Mouse (Mus musculus) midbrain, embryonic 11.5 days (tissue): ENCODE data around the gene Eps8l2. TPM values are rescaled to one million over a fixed set of nuclear protein-coding genes. Genes with fewer than 3 reads are reported as not detected.

Experiments used
- ATAC-seq: fragments of 200-750 bp; cut with Nextera tagmentation; 2 replicates; pipeline ENCODE4 v1.8.0; 2017; ENCODE audit warnings: moderate TSS enrichment, moderate library complexity; ENCODE audit not compliant: low FRiP score
- DNase-seq: peaks from one replicate; pipeline ENCODE4 v3.0.0; 2015; ENCODE audit warnings: low spot score; ENCODE audit errors: missing footprints
- H3K27ac ChIP-seq: fragments of 300-500 bp; sonication (generic); 2 replicates; pipeline ENCODE4 v1.5.1; 2014; ENCODE audit warnings: low read depth, low read length
- H3K27me3 ChIP-seq: fragments of 300-500 bp; sonication (generic); 2 replicates; pipeline ENCODE4 v1.6.1; 2014; ENCODE audit warnings: mild to moderate bottlenecking, low read length, moderate library complexity, mixed read lengths; ENCODE audit not compliant: control insufficient read depth, insufficient read depth
- H3K36me3 ChIP-seq: fragments of 300-500 bp; sonication (generic); 2 replicates; pipeline ENCODE4 v1.6.1; 2014; ENCODE audit warnings: mild to moderate bottlenecking, low read length, moderate library complexity, mixed read lengths; ENCODE audit not compliant: control insufficient read depth, insufficient read depth
- H3K4me1 ChIP-seq: fragments of 300-500 bp; sonication (generic); 2 replicates; pipeline ENCODE4 v1.6.1; 2014; ENCODE audit warnings: low read length; ENCODE audit not compliant: control insufficient read depth, insufficient read depth
- H3K4me2 ChIP-seq: fragments of 300-500 bp; sonication (generic); 2 replicates; pipeline ENCODE4 v1.6.1; 2014; ENCODE audit warnings: mild to moderate bottlenecking, moderate library complexity
- H3K4me3 ChIP-seq: fragments of 300-500 bp; sonication (generic); 2 replicates; pipeline ENCODE4 v1.5.1; 2014; ENCODE audit warnings: low read depth, low read length
- H3K9ac ChIP-seq: fragments of 300-500 bp; sonication (generic); 2 replicates; pipeline ENCODE4 v1.6.1; 2014; ENCODE audit warnings: low read length
- H3K9me3 ChIP-seq: fragments of 300-500 bp; sonication (generic); 2 replicates; pipeline ENCODE4 v1.6.1; 2016; ENCODE audit warnings: low read length; ENCODE audit not compliant: control insufficient read depth
- WGBS: fragments of 180-500 bp; shearing (Covaris S2); extraction: QIAGEN DNeasy Blood & Tissue Kit; methylation state at CpG from one replicate; pipeline ENCODE4 v1.1.7; 2014; 5-methylcytosine and 5-hydroxymethylcytosine counted together
- polyA plus RNA-seq: library from polyadenylated mRNA; unstranded; fragments of >200 nt; fragmentation: Nextera tagmentation; extraction: Ambion mirVana; gene quantifications from 2 replicates; pipeline ENCODE4 v1.2.1, GENCODE M21; 2014

Eps8l2 gene
- polyA plus RNA-seq, 1 experiment from 2014 or later: 0.97 TPM

GRCm38 (mm10) chr7:141355626-141356326 lies 17.1 kb downstream of the Eps8l2 start:
- Histone ChIP-seq H3K4me3 (no peak overlapping the region), H3K4me1 (no peaks in the 10 kb centered on the region), H3K9ac (no peak overlapping the region), H3K9me3 (no peaks in the 10 kb centered on the region), H3K4me2 (no peak overlapping the region), H3K36me3 (no peaks in the 10 kb centered on the region), H3K27ac (no peak overlapping the region), H3K27me3 (no peaks in the 10 kb centered on the region)
- WGBS: 61% methylated on average over 12 of the region's 12 CpGs
- DNase-seq (no peak), ATAC-seq (no peak)

GRCm38 (mm10) chr7:141356971-141357370 lies 18.3 kb downstream of the Eps8l2 start:
- DNase-seq (no peak), ATAC-seq (no peak)
- Histone ChIP-seq H3K4me3 (no peak overlapping the region), H3K27me3 (peaks cover 5% of the 10 kb centered on the region), H3K9ac (no peak overlapping the region), H3K27ac (no peak overlapping the region), H3K4me2 (no peak overlapping the region), H3K9me3 (no peaks in the 10 kb centered on the region), H3K36me3 (no peaks in the 10 kb centered on the region), H3K4me1 (no peaks in the 10 kb centered on the region)
- WGBS: 79% methylated on average over 14 of the region's 14 CpGs

GRCm38 (mm10) chr7:141361510-141361909 lies 22.8 kb downstream of the Eps8l2 start:
- no peaks in the 10 kb centered on the region for H3K36me3 ChIP-seq
- no peak overlapping the region for H3K4me2 ChIP-seq
- H3K9me3 ChIP-seq: no peaks in the 10 kb centered on the region
- H3K4me1 ChIP-seq: no peaks in the 10 kb centered on the region
- H3K9ac ChIP-seq: no peak overlapping the region
- H3K27ac ChIP-seq: no peak overlapping the region
- no peak overlapping the region for H3K4me3 ChIP-seq
- ATAC-seq (no peak), DNase-seq (no peak)
- H3K27me3 ChIP-seq: peaks cover 5% of the 10 kb centered on the region
- 11% methylated on average over 24 of the region's 24 CpGs for WGBS

DNA sequence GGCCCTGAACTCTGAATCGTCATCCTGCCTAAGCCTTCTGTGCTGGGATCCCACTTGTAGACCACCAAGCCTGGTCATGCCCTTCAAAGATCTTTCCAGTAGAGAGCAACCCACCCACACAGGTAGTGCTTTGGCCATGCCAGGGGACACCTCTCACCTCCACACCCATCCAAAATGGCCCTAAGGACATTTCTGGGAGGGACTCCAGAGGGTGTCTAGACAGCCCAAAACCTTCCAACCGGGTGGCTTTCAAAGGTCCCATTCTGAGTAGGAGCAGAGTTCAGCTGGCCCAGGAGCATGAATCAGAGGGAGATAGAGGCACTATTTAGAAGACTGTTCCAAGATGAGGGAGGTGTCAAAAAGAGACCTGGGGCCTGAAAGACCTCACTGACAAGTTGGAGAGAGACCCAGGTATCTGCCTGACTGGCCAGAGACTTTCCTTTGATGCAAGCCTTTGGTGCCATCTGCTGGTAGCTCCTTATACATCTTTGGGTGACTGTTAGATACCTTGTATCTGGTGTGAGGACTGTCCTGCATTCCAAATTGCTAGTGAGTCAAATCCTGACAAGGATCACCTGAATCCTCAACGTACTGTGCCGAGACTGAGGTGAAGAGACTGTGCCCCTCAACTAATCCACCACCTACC lies 24.5 kb downstream of the Eps8l2 start:
- no peaks in the 10 kb centered on the region for H3K4me1 ChIP-seq
- no peak overlapping the region for H3K4me3 ChIP-seq
- no peak overlapping the region for H3K9ac ChIP-seq
- WGBS: 59% methylated on average over 4 of the region's 4 CpGs
- peak; percentile 52; the same call in 1 of the 2 replicates for ATAC-seq
- no peak overlapping the region for H3K27ac ChIP-seq
- peak; percentile 94 for DNase-seq
- H3K36me3 ChIP-seq: no peaks in the 10 kb centered on the region
- H3K27me3 ChIP-seq: peaks cover 5% of the 10 kb centered on the region
- H3K4me2 ChIP-seq: no peak overlapping the region
- H3K9me3 ChIP-seq: no peaks in the 10 kb centered on the region

DNA sequence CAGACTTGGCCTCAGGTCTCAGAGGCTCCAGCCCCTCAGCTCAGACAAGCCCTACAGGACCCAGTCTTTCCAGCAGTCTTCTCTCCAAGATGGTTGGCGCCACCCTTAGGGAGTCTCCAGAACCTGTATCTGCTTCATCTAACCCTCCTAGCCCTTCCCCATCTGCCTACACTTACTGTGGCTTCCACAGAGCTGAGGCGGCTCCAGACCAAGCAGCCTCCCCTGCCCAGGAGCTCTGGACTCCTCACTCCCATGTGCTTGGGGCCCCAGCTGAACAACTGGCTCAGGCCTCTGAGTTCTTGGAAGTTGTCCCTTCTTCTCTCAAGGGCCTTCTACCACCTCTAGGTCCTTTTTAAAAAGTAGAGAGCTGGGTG lies 25.1 kb downstream of the Eps8l2 start:
- Histone ChIP-seq H3K4me3 (no peak overlapping the region), H3K4me1 (no peaks in the 10 kb centered on the region), H3K27ac (no peak overlapping the region), H3K9ac (no peak overlapping the region), H3K27me3 (peaks cover 5% of the 10 kb centered on the region), H3K9me3 (no peaks in the 10 kb centered on the region), H3K36me3 (no peaks in the 10 kb centered on the region), H3K4me2 (no peak overlapping the region)
- DNase-seq: no peak
- peak; percentile 7; the same call in 1 of the 2 replicates for ATAC-seq
- 73% methylated on average over 2 of the region's 2 CpGs for WGBS

DNA sequence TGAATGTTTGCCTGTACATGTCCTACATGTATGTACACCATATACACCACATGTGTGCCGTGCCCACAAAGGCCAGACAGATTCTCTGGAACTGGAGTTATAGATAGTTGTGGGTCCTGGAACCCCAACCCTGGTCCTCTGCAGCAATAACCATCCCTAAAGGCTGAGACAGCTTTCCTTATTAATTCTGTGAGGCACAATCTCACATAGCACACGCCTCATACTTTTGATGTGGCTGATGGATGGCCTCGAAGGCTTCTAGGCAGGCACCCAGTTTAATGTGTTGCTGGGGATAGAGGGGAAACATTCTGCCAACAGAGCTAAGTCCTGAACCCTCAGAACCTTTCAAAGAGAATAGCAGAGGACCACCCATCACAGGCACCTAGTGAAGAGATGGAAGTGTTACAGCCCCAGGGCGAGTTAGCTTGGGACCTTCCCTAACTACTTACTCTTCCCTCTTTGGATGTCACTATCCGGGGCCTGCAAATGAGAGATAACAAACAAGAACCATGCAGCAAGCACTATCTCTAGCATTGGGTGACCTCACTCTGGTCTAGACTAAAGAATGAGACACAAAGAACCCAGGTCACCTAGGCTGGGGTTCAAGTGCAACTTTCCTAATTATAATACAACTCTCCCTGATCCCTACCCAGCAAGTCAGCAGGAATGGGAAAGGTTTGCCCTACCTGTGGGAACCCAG lies 25.8 kb downstream of the Eps8l2 start:
- ATAC-seq (no peak), DNase-seq (no peak)
- H3K36me3 ChIP-seq: no peaks in the 10 kb centered on the region
- WGBS: 82% methylated on average over 5 of the region's 5 CpGs
- no peak overlapping the region for H3K9ac ChIP-seq
- peaks cover 5% of the 10 kb centered on the region for H3K27me3 ChIP-seq
- H3K4me2 ChIP-seq: no peak overlapping the region
- H3K4me1 ChIP-seq: no peaks in the 10 kb centered on the region
- no peaks in the 10 kb centered on the region for H3K9me3 ChIP-seq
- no peak overlapping the region for H3K4me3 ChIP-seq
- no peak overlapping the region for H3K27ac ChIP-seq

DNA sequence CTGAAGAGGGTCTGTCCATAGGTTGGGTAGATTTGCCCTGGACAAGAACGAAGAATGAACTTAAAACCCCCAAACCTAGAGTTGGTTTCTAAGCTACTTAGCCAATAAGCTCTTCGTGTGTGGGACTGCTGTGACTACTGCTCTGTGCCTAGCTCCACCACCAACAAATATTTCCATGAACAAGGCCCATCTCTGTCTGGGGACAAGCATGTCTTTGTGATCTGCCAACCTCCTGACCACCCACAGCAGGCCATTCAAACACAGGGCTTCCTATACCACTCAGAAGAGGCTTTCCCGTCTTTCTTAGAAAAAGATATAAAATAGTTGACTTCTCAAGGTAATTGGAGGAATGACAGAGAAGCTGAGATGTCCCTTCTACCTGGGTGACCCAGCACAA lies 26.4 kb downstream of the Eps8l2 start:
- Histone ChIP-seq H3K27ac (no peak overlapping the region), H3K36me3 (no peaks in the 10 kb centered on the region), H3K9ac (no peak overlapping the region), H3K4me2 (no peak overlapping the region), H3K27me3 (peaks cover 5% of the 10 kb centered on the region), H3K4me3 (no peak overlapping the region), H3K9me3 (no peaks in the 10 kb centered on the region), H3K4me1 (no peaks in the 10 kb centered on the region)
- DNase-seq: no peak
- ATAC-seq: no peak
- WGBS: 71% methylated on average over 3 of the region's 3 CpGs

- no peak for DNase-seq
- Histone ChIP-seq H3K4me3 (no peak overlapping the region), H3K27me3 (no peaks in the 10 kb centered on the region), H3K4me1 (no peaks in the 10 kb centered on the region), H3K9me3 (no peaks in the 10 kb centered on the region), H3K9ac (no peak overlapping the region), H3K36me3 (no peaks in the 10 kb centered on the region), H3K4me2 (no peak overlapping the region), H3K27ac (no peak overlapping the region)
- 85% methylated on average over 4 of the region's 4 CpGs for WGBS
- no peak for ATAC-seq
These were observed 28.7 kb downstream of the Eps8l2 start for GRCm38 (mm10) chr7:141367358-141367757.

DNA sequence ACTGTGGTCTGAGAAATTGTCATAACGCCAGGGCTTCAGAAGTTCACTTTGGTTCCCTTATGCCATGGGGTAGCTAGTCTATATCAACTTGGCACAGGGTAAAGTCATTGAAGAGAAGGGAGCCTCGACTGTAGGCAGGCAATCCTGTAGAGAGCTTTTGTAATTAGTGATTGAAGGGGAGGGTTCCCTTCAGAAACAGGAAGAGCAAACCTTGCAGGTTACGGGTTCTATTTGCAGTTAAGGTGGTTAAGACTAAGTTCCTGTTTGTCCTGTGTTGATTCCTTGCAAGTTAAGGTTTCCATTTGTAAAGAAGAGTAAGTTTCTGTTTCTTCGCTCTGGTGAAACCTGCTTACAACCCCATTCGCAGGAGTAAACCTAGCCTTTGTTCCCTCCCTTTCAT lies 31.2 kb downstream of the Eps8l2 start:
- Histone ChIP-seq H3K36me3 (no peaks in the 10 kb centered on the region), H3K27ac (no peak overlapping the region), H3K9ac (no peak overlapping the region), H3K4me2 (no peak overlapping the region), H3K4me1 (no peaks in the 10 kb centered on the region), H3K4me3 (no peak overlapping the region), H3K27me3 (no peaks in the 10 kb centered on the region), H3K9me3 (no peaks in the 10 kb centered on the region)
- WGBS: 76% methylated on average over 5 of the region's 5 CpGs
- ATAC-seq (no peak), DNase-seq (no peak)
